Mouse (Mus musculus) lung, adult 2 months (tissue): ENCODE measurements at regions not wholly inside any gene's neighbourhood (a gene's known extent, or its start where the extent isn't known, plus 50 kb on each side); places are given as distances from the start of the nearest gene placed in this dataset.

Experiments used
- CTCF ChIP-seq: fragments of 200-500 bp; IDR thresholded peaks from 2 replicates; pipeline ENCODE4 v1.5.1; 2011; ENCODE audit warnings: mild to moderate bottlenecking, low read length, control low read depth; ENCODE audit not compliant: insufficient read depth
- POLR2A ChIP-seq: fragments of 200-500 bp; IDR thresholded peaks from 2 replicates; pipeline ENCODE4 v1.6.1; 2011; ENCODE audit warnings: low read depth, mild to moderate bottlenecking, control low read depth, low read length, borderline replicate concordance; ENCODE audit errors: extremely low read depth

DNA sequence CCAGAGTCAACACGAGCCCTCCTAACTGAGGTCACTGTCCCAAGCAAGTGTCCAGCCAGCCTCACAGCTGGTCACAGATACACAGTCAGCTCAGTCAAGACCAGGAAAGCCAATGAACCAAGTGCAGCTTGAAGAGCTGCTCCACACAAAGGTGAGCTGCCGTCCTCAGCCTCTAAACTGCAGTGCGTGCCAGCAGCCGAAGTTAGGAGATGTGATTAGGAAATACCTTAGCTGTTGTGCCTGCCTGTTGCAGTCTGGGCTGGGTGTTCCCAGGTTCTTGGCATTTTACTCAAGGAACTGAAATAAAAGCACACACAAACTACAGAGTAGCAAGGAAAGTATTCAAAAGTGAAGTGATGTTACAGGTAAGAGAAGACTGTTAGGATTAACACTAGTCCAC lies 942.9 kb downstream of the 4930447A16Rik start:
- TF ChIP-seq POLR2A = no peak
- no peak for TF ChIP-seq CTCF
